Mouse (Mus musculus) kidney, adult 9 months (tissue): Measurements from ENCODE around the gene Opn5.
A peak's percentile ranks its signal among the peaks of the same experiment; 100 is the strongest.

ENCODE experiments used
- DNase-seq: peaks from one replicate; pipeline ENCODE4 v3.0.0; 2022

The Opn5 gene

GRCm38 (mm10) chr17:42611295-42611694, at the start of gene Opn5:
Opn5 (minus strand) TSS chr17:42611395.
- no peak for DNase-seq

DNA sequence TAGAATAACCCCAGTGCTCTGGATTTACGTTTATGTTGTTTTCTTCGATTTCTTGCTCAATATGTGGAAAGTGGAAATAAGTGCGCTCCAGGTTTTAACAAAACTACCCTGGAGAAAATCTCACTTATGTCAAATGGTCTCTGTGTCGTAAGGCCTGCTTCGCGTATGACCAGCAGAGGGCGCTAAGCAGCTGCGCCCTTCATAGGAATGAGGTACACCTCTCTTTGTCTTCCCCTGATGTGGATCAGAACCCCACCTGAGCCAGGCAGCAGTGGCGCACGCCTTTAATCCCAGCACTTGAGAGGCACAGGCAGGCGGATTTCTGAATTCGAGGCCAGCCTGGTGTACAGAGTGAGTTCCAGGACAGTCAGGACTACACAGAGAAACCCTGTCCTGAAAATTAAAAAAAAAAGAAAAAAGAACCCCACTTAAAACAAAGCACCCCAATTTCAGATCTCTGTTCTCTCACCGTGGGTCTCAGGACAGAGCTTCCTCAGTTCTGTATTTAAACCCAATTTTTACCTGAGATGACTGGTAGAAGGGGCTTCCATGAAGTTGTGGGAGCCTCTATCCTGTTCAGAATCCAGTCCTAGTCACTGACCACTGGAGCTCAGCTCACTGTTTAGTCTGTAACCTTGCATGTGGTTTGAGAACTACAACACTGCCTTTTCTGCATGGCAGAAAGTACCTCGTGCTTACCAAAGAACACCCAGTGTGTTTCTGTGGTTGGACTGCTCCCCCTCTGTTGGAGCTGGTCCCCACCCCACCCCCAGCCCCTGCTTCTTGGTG, 47.6 kb upstream of the Opn5 start:
- peak; percentile 34 for DNase-seq

GRCm38 (mm10) chr17:42643416-42643815, 32.2 kb upstream of the Opn5 start:
- no peak for DNase-seq

DNA sequence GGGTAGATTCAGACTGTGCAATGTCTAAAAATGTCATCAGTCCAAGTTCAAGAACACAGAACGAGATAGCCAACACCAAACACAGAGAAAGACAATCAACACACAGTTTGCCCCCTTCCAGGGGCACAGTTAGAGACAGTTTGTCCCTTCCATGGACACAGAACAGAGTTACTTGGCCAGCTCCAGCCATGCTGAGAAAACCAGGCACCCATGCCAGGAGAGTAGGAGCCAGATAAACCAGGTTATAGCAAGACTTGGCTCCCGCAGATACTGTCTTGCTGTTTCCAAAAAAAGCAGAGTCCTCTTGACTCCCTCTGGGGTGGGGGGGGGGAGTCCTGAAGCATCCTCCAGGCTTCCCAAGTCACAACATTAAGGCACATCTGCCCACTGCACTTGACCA, 19.0 kb upstream of the Opn5 start:
- DNase-seq = no peak

- DNase-seq = peak; percentile 71
Observed at GRCm38 (mm10) chr17:42613043-42613737, 2.0 kb upstream of the Opn5 start.

DNA sequence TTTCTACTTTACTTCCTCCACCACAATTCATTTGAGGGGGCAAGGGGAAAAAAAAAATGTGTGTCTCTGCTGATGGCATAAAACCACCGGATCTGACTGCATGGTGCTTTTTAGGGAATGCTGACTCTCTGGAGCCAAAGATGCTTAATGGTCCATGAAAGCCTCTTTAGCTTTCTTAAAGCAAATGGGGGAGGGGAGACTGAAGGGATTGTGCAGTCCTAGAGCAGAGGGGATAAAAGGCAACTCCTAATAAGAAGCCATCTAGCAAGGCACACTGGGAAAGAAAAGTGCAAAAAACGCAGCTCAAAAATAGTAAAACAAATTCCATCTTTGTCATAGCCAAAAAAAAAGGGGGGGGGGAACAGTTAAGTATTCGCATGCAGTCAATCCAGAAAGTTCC, 2.9 kb downstream of the Opn5 start:
- no peak for DNase-seq

DNA sequence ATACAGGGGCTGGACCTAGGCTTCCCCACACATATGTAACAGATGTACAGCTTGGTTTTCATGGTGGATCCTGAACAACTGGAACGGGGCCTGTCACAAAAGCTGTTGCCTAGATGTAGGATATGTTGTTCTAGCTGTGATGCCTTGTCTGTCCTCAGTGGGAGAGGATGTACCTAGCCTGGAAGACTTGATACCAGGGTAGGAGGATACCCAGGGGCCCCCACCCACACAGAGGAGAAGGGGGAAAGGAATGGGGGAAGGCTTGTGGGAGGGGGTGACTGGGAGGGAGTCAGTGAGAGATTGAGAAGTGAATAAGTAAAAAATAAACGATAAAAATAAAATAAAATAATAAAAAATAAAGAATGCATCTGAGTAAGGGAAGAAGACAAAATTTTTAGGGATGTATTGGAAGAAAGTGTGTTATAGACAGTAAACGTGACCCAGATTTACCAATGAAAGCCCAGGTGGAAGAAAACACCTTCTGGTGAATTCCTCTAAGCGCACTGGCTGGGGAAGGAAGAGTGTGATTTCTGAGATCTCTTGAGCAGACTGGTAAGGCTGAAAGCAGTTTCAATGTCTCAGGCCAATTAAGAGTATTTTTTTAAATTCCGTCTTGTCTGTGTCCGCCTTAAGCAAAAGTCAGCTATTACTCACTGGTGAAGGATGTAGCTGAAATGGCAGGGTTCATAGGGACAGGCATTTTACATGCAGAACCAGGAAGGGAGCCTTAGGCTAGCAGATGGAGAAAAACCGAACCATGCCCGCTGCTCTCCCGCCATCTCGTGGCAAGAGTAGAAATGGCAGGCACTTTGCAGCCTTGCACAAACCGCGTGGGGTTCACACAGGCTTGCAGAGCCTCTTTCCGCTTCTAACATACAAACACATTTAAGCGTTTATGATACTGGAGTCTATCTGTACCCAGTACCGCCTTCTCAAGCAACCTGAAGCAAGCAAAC, 8.1 kb downstream of the Opn5 start:
- DNase-seq = peak; percentile 73

- DNase-seq = no peak
Observed at GRCm38 (mm10) chr17:42586486-42586885, 24.7 kb downstream of the Opn5 start.

DNA sequence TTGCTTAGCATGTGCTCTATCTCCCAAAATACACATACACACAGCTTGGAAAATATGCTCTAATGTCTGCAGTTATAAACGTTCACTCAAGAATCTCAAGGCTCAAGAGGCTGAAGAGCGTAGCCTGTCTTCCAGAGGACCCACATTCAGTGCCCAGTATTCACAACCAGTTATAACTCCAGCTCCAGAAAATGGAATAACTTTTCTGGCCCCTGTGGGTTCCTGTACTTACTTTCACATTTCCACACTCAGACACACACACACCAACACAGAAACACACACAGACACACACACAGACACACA, 28.2 kb downstream of the Opn5 start:
- DNase-seq = no peak

DNA sequence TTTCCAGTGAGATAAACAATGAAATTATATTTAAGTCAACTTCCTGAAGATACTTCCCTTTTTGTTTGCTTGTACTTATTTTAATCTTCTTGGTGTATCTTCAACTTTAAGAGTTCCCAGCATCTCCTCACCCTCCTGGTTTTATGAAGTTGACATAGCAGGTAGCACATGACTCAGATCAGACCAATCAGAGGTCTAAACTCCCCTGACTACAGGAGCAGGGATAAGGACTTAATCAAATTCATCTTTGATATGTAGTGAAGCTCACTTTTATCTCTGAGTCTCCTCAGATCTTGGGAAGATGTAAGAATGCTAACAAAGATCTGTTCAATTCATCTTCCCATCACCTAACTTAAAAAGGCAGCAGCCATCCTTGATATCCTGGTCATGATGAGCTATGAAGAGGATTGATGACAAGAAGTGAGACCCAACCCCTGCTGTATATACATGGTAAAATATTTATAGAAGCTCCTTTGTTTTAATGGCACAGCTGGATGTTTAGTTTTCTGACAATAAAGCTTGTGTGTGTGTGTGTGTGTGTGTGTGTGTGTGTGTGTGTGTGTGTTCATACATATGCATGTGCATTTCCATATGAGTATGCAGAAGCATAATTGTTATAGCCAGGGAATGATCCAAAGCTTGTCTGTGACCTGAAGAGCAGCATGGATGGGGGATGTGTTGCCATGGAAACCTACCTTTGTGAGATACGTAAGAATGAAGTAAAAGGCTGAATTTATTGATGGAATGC, 28.7 kb downstream of the Opn5 start:
- DNase-seq = no peak

- DNase-seq = no peak
Observed at GRCm38 (mm10) chr17:42580623-42581022, 30.6 kb downstream of the Opn5 start.

GRCm38 (mm10) chr17:42580196-42580595, 31.0 kb downstream of the Opn5 start:
- no peak for DNase-seq

GRCm38 (mm10) chr17:42576671-42577168, 34.5 kb downstream of the Opn5 start:
- peak; percentile 52 for DNase-seq

GRCm38 (mm10) chr17:42573786-42574185, 37.4 kb downstream of the Opn5 start:
- peak; percentile 60 for DNase-seq

GRCm38 (mm10) chr17:42549578-42549977, 61.6 kb downstream of the Opn5 start:
- DNase-seq = no peak

- DNase-seq = no peak
Observed at GRCm38 (mm10) chr17:42530147-42530546, 81.0 kb downstream of the Opn5 start.

DNA sequence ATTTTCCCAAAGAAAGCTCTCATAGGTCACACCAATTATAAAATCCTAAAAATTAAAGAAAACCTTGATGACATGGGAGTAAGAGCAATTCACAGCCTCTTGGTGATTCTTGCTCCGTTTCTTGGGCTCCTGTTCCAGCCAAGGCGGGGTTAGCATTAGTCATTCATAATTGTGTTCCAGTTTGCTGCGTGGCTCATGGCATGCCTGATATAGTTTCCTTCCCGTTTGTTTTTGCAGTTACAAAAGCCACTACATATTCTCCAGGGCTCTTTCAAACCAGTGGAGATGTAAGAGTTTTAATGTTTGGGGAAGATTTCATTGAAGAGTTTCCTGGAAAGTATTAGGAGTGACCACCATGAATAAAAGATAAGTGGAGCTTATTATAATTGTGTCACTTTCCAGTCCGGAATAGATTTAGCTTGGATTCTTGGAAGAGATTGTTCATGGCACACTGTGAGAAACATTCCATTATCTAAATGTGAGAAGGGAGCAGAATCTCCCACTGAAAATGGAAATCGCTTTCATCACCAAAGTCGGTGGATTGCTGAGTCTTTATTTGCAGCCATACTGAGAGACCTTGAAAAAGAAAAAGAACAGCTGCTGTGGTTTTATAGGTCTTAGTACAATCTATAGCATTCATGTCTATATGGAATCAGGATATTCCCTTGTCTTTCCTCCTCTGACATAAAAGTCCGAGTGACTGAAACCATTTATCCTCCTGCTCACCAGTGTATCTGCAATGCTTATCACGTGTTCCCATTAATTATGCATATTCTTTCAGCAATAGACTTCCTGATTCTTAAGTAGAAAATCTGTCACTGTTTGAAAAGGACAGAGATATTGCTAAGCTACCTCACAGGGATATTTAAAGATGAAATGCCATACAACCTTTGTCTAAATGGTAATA, 101.6 kb downstream of the Opn5 start:
- DNase-seq = no peak
